Mouse (Mus musculus): Measurements from ENCODE around the gene Trem2.

DNA sequence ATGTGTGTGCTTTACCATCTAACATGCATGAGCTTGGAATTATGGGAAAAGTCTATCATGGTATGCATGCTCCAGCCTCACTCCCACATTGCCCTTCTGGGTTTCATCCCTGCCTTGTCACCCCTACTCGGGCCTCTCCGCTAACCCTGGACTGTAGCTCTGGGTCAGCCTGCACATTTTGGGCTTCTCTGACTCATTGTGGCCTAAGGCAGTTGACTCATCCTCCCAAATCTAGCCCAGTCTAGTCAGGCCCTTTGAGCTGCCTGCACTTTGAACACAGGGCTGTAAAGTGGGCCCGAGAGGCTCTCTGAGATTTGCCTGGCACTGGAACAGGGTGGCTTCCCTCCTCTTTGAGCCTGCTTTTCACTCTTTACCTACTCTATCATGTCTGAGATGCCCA is 9.6 kb downstream of the Trem2 start:
- TF ChIP-seq CTCF (conservative IDR thresholded peaks at IDR 0.05; ENCODE audit: insufficient read depth, insufficient read length, low read depth, low read length) = no peak
- no peak for TF ChIP-seq POLR2A (IDR thresholded peaks at IDR 0.05; ENCODE audit: low read depth, low read length)

Data from kidney, adult 2 months (tissue).